In genomic region chr6:30678482-30678881, GRCm38 (mm10) we compare ENCODE assay signal across 9 mouse cellular contexts. TPM values are rescaled to one million over a fixed set of nuclear protein-coding genes. Genes with fewer than 3 reads are reported as not detected.
A peak's percentile ranks its signal among the peaks of the same experiment; 100 is the strongest.
DNase-seq lines count a peak whose midpoint lies in the region; ATAC-seq and TF ChIP-seq lines count a peak whose summit lies in the region.
"Had no signal": no experiment of that assay in that cellular context is flagged by ENCODE, and none has a peak within 500 bp of the region (broad histone marks: within the 10 kb centered on the region; RNA-seq: fewer than 3 reads in every experiment).

No protein-coding gene starts in this region.

- no peak for TF ChIP-seq CTCF in lung, postnatal 0 days (IDR thresholded peaks at IDR 0.05)

- no peaks in the 10 kb centered on the region for H3K9me3 ChIP-seq in neural tube, embryonic 11.5 days (ENCODE audit: control insufficient read depth, low read length)
- no peaks in the 10 kb centered on the region for H3K9me3 ChIP-seq in forebrain, embryonic 14.5 days (replicated peaks; ENCODE audit: control insufficient read depth, low read length)
- H3K9me3 ChIP-seq in liver, embryonic 12.5 days (replicated peaks), result no peaks in the 10 kb centered on the region
- no peaks in the 10 kb centered on the region for H3K9me3 ChIP-seq in lung, postnatal 0 days (ENCODE audit: low read length)

- H3K27me3 ChIP-seq in neural tube, embryonic 11.5 days (ENCODE audit: control insufficient read depth, insufficient read depth, low read length), result no peaks in the 10 kb centered on the region
- no peaks in the 10 kb centered on the region for H3K27me3 ChIP-seq in forebrain, embryonic 14.5 days (replicated peaks; ENCODE audit: control insufficient read depth, insufficient read depth, low read length)
- H3K27me3 ChIP-seq in liver, embryonic 12.5 days (replicated peaks), result no peaks in the 10 kb centered on the region
- no peaks in the 10 kb centered on the region for H3K27me3 ChIP-seq in lung, postnatal 0 days (replicated peaks; ENCODE audit: insufficient read depth, low read length)

- peaks cover 41% of the 10 kb centered on the region for H3K4me1 ChIP-seq in neural tube, embryonic 11.5 days (ENCODE audit: control insufficient read depth, insufficient read depth, low read length)
- H3K4me1 ChIP-seq in forebrain, embryonic 14.5 days (ENCODE audit: control insufficient read depth, insufficient read depth, low read length), result peaks cover 34% of the 10 kb centered on the region
- H3K4me1 ChIP-seq in liver, embryonic 12.5 days, result peaks cover 48% of the 10 kb centered on the region
- peaks cover 3% of the 10 kb centered on the region; the same call in 1 of the 2 replicates for H3K4me1 ChIP-seq in lung, postnatal 0 days (ENCODE audit: insufficient read depth, low read depth, low read length)

- H3K4me2 ChIP-seq in neural tube, embryonic 11.5 days (ENCODE audit: low read depth), result no peak overlapping the region
- no peak overlapping the region for H3K4me2 ChIP-seq in forebrain, embryonic 14.5 days (ENCODE audit: low read length)
- no peak overlapping the region for H3K4me2 ChIP-seq in liver, embryonic 12.5 days
- H3K4me2 ChIP-seq in lung, postnatal 0 days (replicated peaks; ENCODE audit: low read depth, low read length), result no peak overlapping the region

- peak; percentile 84; the same call in 1 of the 2 replicates for ATAC-seq in neural tube, embryonic 11.5 days (ENCODE audit: insufficient read depth, low FRiP score, low TSS enrichment)
- peak; percentile 54; the same call in 1 of the 2 replicates for ATAC-seq in forebrain, embryonic 14.5 days
- ATAC-seq in liver, embryonic 12.5 days, result no peak
- no peak for ATAC-seq in lung, postnatal 0 days

- no peak for TF ChIP-seq EP300 in lung, postnatal 0 days (IDR thresholded peaks at IDR 0.05)

- WGBS in neural tube, embryonic 11.5 days, result 57% methylated on average over 6 of the region's 6 CpGs
- 33% methylated on average over 6 of the region's 6 CpGs for WGBS in forebrain, embryonic 14.5 days
- 80% methylated on average over 6 of the region's 6 CpGs for WGBS in liver, embryonic 12.5 days (ENCODE audit: insufficient replicate concordance)
- WGBS in lung, postnatal 0 days, result 87% methylated on average over 6 of the region's 6 CpGs

- no peak overlapping the region for H3K4me3 ChIP-seq in neural tube, embryonic 11.5 days (ENCODE audit: low read depth, low read length)
- no peak overlapping the region for H3K4me3 ChIP-seq in forebrain, embryonic 14.5 days (ENCODE audit: low read depth, low read length)
- H3K4me3 ChIP-seq in liver, embryonic 12.5 days, result no peak overlapping the region
- H3K4me3 ChIP-seq in lung, postnatal 0 days (ENCODE audit: low read depth, low read length), result no peak overlapping the region

- no peak for DNase-seq in neural tube, embryonic 11.5 days (ENCODE audit: low spot score)
- DNase-seq in neural tube, embryonic 10.5 days (ENCODE audit: extremely low spot score, low spot score), result no peak
- DNase-seq in forebrain, embryonic 14.5 days (ENCODE audit: low spot score), result peak; percentile 77
- peak; percentile 56 for DNase-seq in mesoderm, embryonic 11.5 days (ENCODE audit: low read depth, low spot score)
- no peak for DNase-seq in right cerebral cortex, postnatal 10 days (ENCODE audit: low spot score in 2 of 2)
- no peak for DNase-seq in lung, postnatal 0 days (ENCODE audit: low spot score)
- DNase-seq: adrenal gland, postnatal 25 days; lung, postnatal 14 days had no signal

- H3K27ac ChIP-seq in neural tube, embryonic 11.5 days (ENCODE audit: low read depth, low read length), result 0 out of 2 replicates have a peak overlapping the region, but pooled peaks have one; percentile 23
- peak overlapping the region; percentile 77 for H3K27ac ChIP-seq in forebrain, embryonic 14.5 days (ENCODE audit: low read depth, low read length)
- H3K27ac ChIP-seq in liver, embryonic 12.5 days, result no peak overlapping the region
- H3K27ac ChIP-seq in lung, postnatal 0 days (ENCODE audit: low read length), result no peak overlapping the region

- H3K36me3 ChIP-seq in neural tube, embryonic 11.5 days (ENCODE audit: control insufficient read depth, insufficient read depth, low read length), result no peaks in the 10 kb centered on the region
- no peaks in the 10 kb centered on the region for H3K36me3 ChIP-seq in forebrain, embryonic 14.5 days (ENCODE audit: control insufficient read depth, insufficient read depth, low read length)
- no peaks in the 10 kb centered on the region for H3K36me3 ChIP-seq in liver, embryonic 12.5 days
- H3K36me3 ChIP-seq in lung, postnatal 0 days (ENCODE audit: insufficient read depth, low read length), result no peaks in the 10 kb centered on the region

- H3K9ac ChIP-seq in neural tube, embryonic 11.5 days (ENCODE audit: low read length), result peak overlapping the region; percentile 15; the same call in 1 of the 2 replicates
- no peak overlapping the region; the same call in 1 of the 2 replicates for H3K9ac ChIP-seq in forebrain, embryonic 14.5 days (ENCODE audit: low read length)
- H3K9ac ChIP-seq in liver, embryonic 12.5 days, result no peak overlapping the region
- no peak overlapping the region for H3K9ac ChIP-seq in lung, postnatal 0 days (replicated peaks; ENCODE audit: low read depth)

RNA-seq across cellular contexts. Expression of gene Cep41, which starts 15.1 kb away (rescaled TPM):
- polyA plus RNA-seq in neural tube, embryonic 11.5 days (2014; fragmentation: Nextera tagmentation; extraction: Ambion mirVana), result 27.3 and 27.9 TPM in 2 replicates
- 15.6 and 16.6 TPM in 2 replicates for polyA plus RNA-seq in forebrain, embryonic 14.5 days (2014; fragmentation: Nextera tagmentation; extraction: Ambion mirVana)
- 5.6 and 6.1 TPM in 2 replicates for polyA plus RNA-seq in liver, embryonic 12.5 days (2016; fragmentation: Nextera tagmentation; extraction: Ambion mirVana)
- 6.1 and 6.3 TPM in 2 replicates for polyA plus RNA-seq in lung, postnatal 0 days (2015; fragmentation: Nextera tagmentation; extraction: Ambion mirVana)

RNA-seq across cellular contexts. Expression of gene Cpa1, which starts 39.5 kb away (rescaled TPM):
- 0.35 TPM in 1 of 2 replicates, not detected in the other for polyA plus RNA-seq in neural tube, embryonic 11.5 days (2014; fragmentation: Nextera tagmentation; extraction: Ambion mirVana)
- 0.58 and 1.5 TPM in 2 replicates for polyA plus RNA-seq in forebrain, embryonic 14.5 days (2014; fragmentation: Nextera tagmentation; extraction: Ambion mirVana)
- 0.54 and 0.91 TPM in 2 replicates for polyA plus RNA-seq in liver, embryonic 12.5 days (2016; fragmentation: Nextera tagmentation; extraction: Ambion mirVana)
- polyA plus RNA-seq in lung, postnatal 0 days (2015; fragmentation: Nextera tagmentation; extraction: Ambion mirVana), result 8.8 and 11.2 TPM in 2 replicates

RNA-seq across cellular contexts. Expression of gene Mest, which starts 44.9 kb away (rescaled TPM):
- 1,492 and 1,651 TPM in 2 replicates for polyA plus RNA-seq in neural tube, embryonic 11.5 days (2014; fragmentation: Nextera tagmentation; extraction: Ambion mirVana)
- 409 and 464 TPM in 2 replicates for polyA plus RNA-seq in forebrain, embryonic 14.5 days (2014; fragmentation: Nextera tagmentation; extraction: Ambion mirVana)
- 372 and 384 TPM in 2 replicates for polyA plus RNA-seq in liver, embryonic 12.5 days (2016; fragmentation: Nextera tagmentation; extraction: Ambion mirVana)
- 436 and 472 TPM in 2 replicates for polyA plus RNA-seq in lung, postnatal 0 days (2015; fragmentation: Nextera tagmentation; extraction: Ambion mirVana)

Comparison
In these comparisons a context has a peak if more than half of its experiments do, and no peak if none do; other contexts are left out.
1. ATAC-seq: peak in neural tube, embryonic 11.5 days (single experiment) and forebrain, embryonic 14.5 days (single experiment); none in liver, embryonic 12.5 days (single experiment) and lung, postnatal 0 days (single experiment).
2. DNase-seq: peak in forebrain, embryonic 14.5 days (single experiment) and mesoderm, embryonic 11.5 days (single experiment); none in neural tube, embryonic 11.5 days (single experiment), neural tube, embryonic 10.5 days (single experiment), right cerebral cortex, postnatal 10 days (0 of 2) and lung, postnatal 0 days (single experiment).
3. H3K27ac ChIP-seq: peak in neural tube, embryonic 11.5 days (single experiment) and forebrain, embryonic 14.5 days (single experiment); none in liver, embryonic 12.5 days (single experiment) and lung, postnatal 0 days (single experiment).